16 mouse cellular contexts compared by ENCODE assay signal in genomic region chr1:80088651-80089050, GRCm38 (mm10).
"Had no signal": no experiment of that assay in that cellular context is flagged by ENCODE, and none has a peak within 500 bp of the region (broad histone marks: within the 10 kb centered on the region; RNA-seq: fewer than 3 reads in every experiment).

No protein-coding gene starts in this region.

- H3K27me3 ChIP-seq: limb, embryonic 12.5 days; liver, embryonic 13.5 days; lung, embryonic 15.5 days; megakaryocyte, embryonic 14.5 days; midbrain, embryonic 15.5 days had no signal

- H3K4me2 ChIP-seq: limb, embryonic 12.5 days; liver, embryonic 13.5 days; lung, embryonic 15.5 days; midbrain, embryonic 11.5 days; midbrain, embryonic 15.5 days had no signal

- H3K9me3 ChIP-seq: limb, embryonic 12.5 days; liver, embryonic 13.5 days; lung, embryonic 15.5 days; megakaryocyte, embryonic 14.5 days; midbrain, embryonic 15.5 days had no signal

- ATAC-seq: intestine, postnatal 0 days; liver, postnatal 0 days; midbrain, embryonic 15.5 days had no signal

- H3K9ac ChIP-seq: limb, embryonic 12.5 days; liver, embryonic 13.5 days; liver, postnatal 0 days; lung, embryonic 15.5 days; midbrain, embryonic 15.5 days had no signal

- H3K4me3 ChIP-seq: left cerebral cortex, adult 2 months; limb, embryonic 12.5 days; liver, embryonic 13.5 days; lung, embryonic 15.5 days; megakaryocyte, embryonic 14.5 days; midbrain, embryonic 15.5 days had no signal

- H3K4me1 ChIP-seq: limb, embryonic 12.5 days; liver, embryonic 13.5 days; lung, embryonic 15.5 days; midbrain, embryonic 15.5 days had no signal

- H3K36me3 ChIP-seq: limb, embryonic 12.5 days; liver, embryonic 13.5 days; lung, embryonic 15.5 days; midbrain, embryonic 15.5 days had no signal

- H3K27ac ChIP-seq: left cerebral cortex, adult 2 months; limb, embryonic 12.5 days; liver, embryonic 13.5 days; lung, embryonic 15.5 days; macrophage; midbrain, embryonic 15.5 days had no signal

- DNase-seq: kidney, adult 8-10 months; kidney, postnatal 25 days; liver; liver, embryonic 13.5 days; liver, postnatal 0 days; lung, postnatal 14 days; thymus, adult 2 months; thymus, postnatal 25 days had no signal
